Mouse (Mus musculus) embryonic facial prominence, embryonic 11.5 days (tissue): Measurements from ENCODE around the gene Zmpste24. TPM values are rescaled to one million over a fixed set of nuclear protein-coding genes. Genes with fewer than 3 reads are reported as not detected.
A peak's percentile ranks its signal among the peaks of the same experiment; 100 is the strongest.

Experiments used
- ATAC-seq: fragments of 200-750 bp; cut with Nextera tagmentation; replicated peaks from 2 replicates; pipeline ENCODE4 v1.8.0; 2017; ENCODE audit warnings: low read depth; ENCODE audit not compliant: insufficient number of reproducible peaks, low FRiP score, low TSS enrichment
- DNase-seq: peaks from one replicate; pipeline ENCODE4 v3.0.0-alpha.2; 2015; ENCODE audit warnings: low spot score
- H3K27ac ChIP-seq: fragments of 300-500 bp; sonication (generic); replicated peaks from 2 replicates; pipeline ENCODE4 v1.5.1; 2014; ENCODE audit warnings: mild to moderate bottlenecking, low read depth, low read length, control low read depth
- H3K27me3 ChIP-seq: fragments of 300-500 bp; sonication (generic); 2 replicates; pipeline ENCODE4 v1.6.1; 2014; ENCODE audit warnings: mild to moderate bottlenecking, low read length, moderate library complexity, mixed read lengths; ENCODE audit not compliant: control insufficient read depth, insufficient read depth
- H3K36me3 ChIP-seq: fragments of 300-500 bp; sonication (generic); replicated peaks from 2 replicates; pipeline ENCODE4 v1.6.1; 2014; ENCODE audit warnings: low read depth, mild to moderate bottlenecking, low read length, moderate library complexity, mixed read lengths; ENCODE audit not compliant: control insufficient read depth, insufficient read depth
- H3K4me1 ChIP-seq: fragments of 300-500 bp; sonication (generic); 2 replicates; pipeline ENCODE4 v1.6.1; 2014; ENCODE audit warnings: low read length, mixed read lengths; ENCODE audit not compliant: control insufficient read depth, insufficient read depth
- H3K4me2 ChIP-seq: fragments of 300-500 bp; sonication (generic); 2 replicates; pipeline ENCODE4 v1.6.1; 2014; ENCODE audit warnings: low read depth, mild to moderate bottlenecking, control low read depth, low read length, moderate library complexity
- H3K4me3 ChIP-seq: fragments of 300-500 bp; sonication (generic); 2 replicates; pipeline ENCODE4 v1.5.1; 2014; ENCODE audit warnings: low read depth, low read length, control low read depth
- H3K9ac ChIP-seq: fragments of 300-500 bp; sonication (generic); replicated peaks from 2 replicates; pipeline ENCODE4 v1.6.1; 2014; ENCODE audit warnings: mild to moderate bottlenecking, control low read depth, low read length
- H3K9me3 ChIP-seq: fragments of 300-500 bp; sonication (generic); replicated peaks from 2 replicates; pipeline ENCODE4 v1.6.1; 2016; ENCODE audit warnings: mild to moderate bottlenecking, low read length, inconsistent platforms, mixed read lengths; ENCODE audit not compliant: control insufficient read depth
- WGBS: fragments of 180-500 bp; shearing (Covaris S2); extraction: QIAGEN DNeasy Blood & Tissue Kit; methylation state at CpG from one replicate; pipeline ENCODE4 v1.1.7; 2014; 5-methylcytosine and 5-hydroxymethylcytosine counted together
- polyA plus RNA-seq: library from polyadenylated mRNA; unstranded; fragments of >200 nt; fragmentation: Nextera tagmentation; extraction: Ambion mirVana; gene quantifications from 2 replicates; pipeline ENCODE4 v1.2.1, GENCODE M21; 2014

Zmpste24 gene
- 25.8 and 26.0 TPM in 2 replicates for polyA plus RNA-seq

DNA sequence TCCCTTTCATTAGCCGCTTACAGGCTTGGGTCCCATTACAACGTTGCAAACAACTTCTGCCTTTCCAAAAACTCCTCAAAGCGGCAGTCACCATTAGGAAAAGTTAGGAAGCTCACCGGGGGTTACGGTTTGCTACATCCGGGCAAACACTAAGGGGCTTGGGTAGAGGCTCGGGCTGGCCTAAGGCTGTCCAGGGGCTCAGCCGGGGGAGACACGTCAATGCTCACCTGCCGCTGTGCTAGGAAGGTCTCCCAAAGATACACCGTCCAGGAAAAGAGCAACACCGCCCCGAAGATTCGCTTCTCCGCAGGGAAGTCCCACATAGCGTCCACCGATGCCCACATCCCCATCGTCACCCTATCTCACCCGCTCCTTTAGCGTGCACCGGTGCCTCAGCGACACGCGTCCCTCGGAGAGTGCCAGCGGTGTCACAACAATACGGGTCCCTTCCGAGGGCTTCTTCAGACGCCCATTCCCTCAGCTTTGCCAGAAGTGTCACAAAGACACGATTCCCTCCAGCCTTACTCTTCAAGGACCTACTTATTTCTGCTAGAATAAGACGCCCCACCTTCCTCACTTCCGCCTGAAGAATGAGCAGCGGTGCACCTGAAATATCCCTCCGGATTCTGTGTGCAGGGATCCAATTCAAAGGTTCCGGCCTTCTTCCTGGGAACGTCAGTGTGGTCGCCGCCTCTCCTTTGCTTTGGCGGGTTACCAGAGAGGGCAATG, at the start of gene Zmpste24:
TSS of gene Zmpste24 (minus strand) at position 592 of the 729 bp plus-strand sequence.
- ATAC-seq: peak; percentile 87
- no peaks in the 10 kb centered on the region for H3K4me1 ChIP-seq
- H3K27me3 ChIP-seq: no peaks in the 10 kb centered on the region
- under 1% methylated on average over 39 of the region's 39 CpGs for WGBS
- H3K4me3 ChIP-seq: peak within 1 kb of the TSS; percentile 80
- H3K27ac ChIP-seq: no peak within 1 kb of the TSS
- peak; percentile 95 for DNase-seq
- no peaks in the 10 kb centered on the region for H3K9me3 ChIP-seq
- peak within 1 kb of the TSS; percentile 75 for H3K9ac ChIP-seq
- H3K4me2 ChIP-seq: peak within 1 kb of the TSS; percentile 65
- no peaks in the 10 kb centered on the region; the same call in 1 of the 2 replicates for H3K36me3 ChIP-seq

DNA sequence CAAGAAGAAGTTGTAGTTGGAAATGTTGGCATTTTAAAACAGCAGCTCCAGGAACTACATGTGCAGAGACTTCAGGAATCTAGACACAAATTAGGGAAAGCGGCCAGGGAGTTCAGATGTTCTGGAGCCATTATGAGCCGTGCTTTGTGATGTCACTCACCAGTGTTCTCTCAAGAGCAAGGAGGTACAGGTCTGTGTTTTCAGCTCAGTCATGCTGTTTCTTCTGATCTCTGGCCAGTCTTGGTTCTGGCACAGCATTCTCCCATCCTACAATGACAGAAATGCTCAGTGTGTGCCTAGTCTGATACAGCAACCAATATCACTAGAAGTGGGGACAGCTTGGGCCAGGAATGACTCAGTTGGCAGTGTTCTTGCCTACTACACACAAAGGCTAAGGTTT, 11.1 kb upstream of the Zmpste24 start, which contains the start of gene Tmco2:
TSS of gene Tmco2 (minus strand) at position 101 of the 400 bp plus-strand sequence.
- Histone ChIP-seq H3K4me2 (no peak within 1 kb of the TSS), H3K27ac (no peak within 1 kb of the TSS), H3K9me3 (no peaks in the 10 kb centered on the region), H3K36me3 (no peaks in the 10 kb centered on the region), H3K27me3 (no peaks in the 10 kb centered on the region), H3K4me1 (no peaks in the 10 kb centered on the region), H3K4me3 (no peak within 1 kb of the TSS), H3K9ac (no peak within 1 kb of the TSS)
- WGBS: 93% methylated on average over 2 of the region's 2 CpGs
- DNase-seq (no peak), ATAC-seq (no peak)

DNA sequence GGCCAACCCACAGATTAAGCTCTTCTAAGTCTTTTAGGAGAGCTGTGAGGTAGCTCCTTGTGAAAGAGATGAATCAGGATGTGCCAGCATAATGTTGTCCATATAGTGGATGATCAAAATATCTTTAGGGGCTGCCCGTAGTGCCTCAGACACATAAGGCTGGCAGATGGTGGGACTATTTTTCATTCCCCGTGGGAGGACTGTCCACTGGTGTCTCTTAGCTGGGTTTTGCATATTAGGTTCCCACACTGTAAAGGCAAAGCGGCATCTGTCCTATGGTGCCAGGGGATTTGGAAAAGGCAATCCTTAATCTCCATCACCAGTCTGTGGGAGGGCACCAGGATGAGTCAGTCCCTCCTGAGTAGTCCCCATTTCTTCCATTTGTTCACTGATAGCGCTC, 5.3 kb upstream of the Zmpste24 start:
- no peak overlapping the region for H3K4me3 ChIP-seq
- H3K27ac ChIP-seq: no peak overlapping the region
- DNase-seq (no peak), ATAC-seq (no peak)
- no peaks in the 10 kb centered on the region for H3K4me1 ChIP-seq
- no peaks in the 10 kb centered on the region for H3K36me3 ChIP-seq
- H3K9ac ChIP-seq: no peak overlapping the region
- 86% methylated on average over 4 of the region's 4 CpGs for WGBS
- H3K9me3 ChIP-seq: no peaks in the 10 kb centered on the region
- H3K27me3 ChIP-seq: no peaks in the 10 kb centered on the region
- no peak overlapping the region for H3K4me2 ChIP-seq

DNA sequence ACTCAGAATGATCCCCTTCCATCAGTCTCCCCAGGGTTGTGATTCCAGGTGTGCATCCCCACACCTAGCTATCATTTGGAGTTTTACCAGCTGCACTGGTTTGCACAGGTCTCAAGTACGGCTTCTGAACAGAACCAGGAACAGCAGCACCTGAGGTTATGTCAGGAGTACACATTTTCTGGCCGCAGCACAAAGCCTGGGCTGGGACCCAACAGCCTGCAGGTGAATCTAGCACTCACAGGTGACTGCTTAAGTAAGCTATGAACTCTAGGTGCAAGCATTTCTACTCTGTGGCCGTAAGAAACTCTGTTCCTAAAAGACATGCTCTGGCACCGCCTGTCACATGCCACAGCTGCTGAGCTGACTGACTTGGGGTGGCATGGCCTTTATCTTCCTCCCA, 7.8 kb downstream of the Zmpste24 start:
- no peak overlapping the region for H3K4me3 ChIP-seq
- no peak overlapping the region for H3K9ac ChIP-seq
- DNase-seq: no peak
- 90% methylated on average over 4 of the region's 4 CpGs for WGBS
- no peaks in the 10 kb centered on the region for H3K9me3 ChIP-seq
- H3K36me3 ChIP-seq: no peaks in the 10 kb centered on the region; the same call in none of the 2 replicates
- no peak overlapping the region for H3K27ac ChIP-seq
- H3K27me3 ChIP-seq: no peaks in the 10 kb centered on the region
- H3K4me1 ChIP-seq: no peaks in the 10 kb centered on the region
- no peak for ATAC-seq
- H3K4me2 ChIP-seq: no peak overlapping the region

DNA sequence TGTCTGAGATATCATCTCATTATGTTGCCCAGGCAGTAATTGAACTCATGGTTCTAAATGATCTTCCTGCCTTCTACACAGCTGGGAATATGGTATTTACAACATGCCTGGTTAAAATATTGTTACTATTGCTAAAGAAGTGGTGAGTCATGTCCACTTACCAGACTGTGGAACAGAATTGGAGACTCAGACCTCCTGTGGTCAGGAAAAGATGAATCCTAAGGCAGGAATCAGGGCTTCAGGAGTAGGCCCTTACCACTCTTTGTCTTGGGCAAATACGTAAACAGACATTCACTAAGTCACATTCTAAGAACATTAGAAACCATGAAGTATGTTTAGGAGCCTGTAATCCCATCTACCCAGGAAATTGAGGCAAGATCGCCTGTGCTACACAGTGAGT, 9.3 kb downstream of the Zmpste24 start:
- Histone ChIP-seq H3K9me3 (no peaks in the 10 kb centered on the region), H3K4me2 (no peak overlapping the region), H3K36me3 (peaks cover 4% of the 10 kb centered on the region), H3K4me3 (no peak overlapping the region), H3K27ac (no peak overlapping the region), H3K27me3 (no peaks in the 10 kb centered on the region), H3K9ac (no peak overlapping the region), H3K4me1 (no peaks in the 10 kb centered on the region)
- 84% methylated on average over 2 of the region's 2 CpGs for WGBS
- no peak for DNase-seq
- ATAC-seq: no peak

DNA sequence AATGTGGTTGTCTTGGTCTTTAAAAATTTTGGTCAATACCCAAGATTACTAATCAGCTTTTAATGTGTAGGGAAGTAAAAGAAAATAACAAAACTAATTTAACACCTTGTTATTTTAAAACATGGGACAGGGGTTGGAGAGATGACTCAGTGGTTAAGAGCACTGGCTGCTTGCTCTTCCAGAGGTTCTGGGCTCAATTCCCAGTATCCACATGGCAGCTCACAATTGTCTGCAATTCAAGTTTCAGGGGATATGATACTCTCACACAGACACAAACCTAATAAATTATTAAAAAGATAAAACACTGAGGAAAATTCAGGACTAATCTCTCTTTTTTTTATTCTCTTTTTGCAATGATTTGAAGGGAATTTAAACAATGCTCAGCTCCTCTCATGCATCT, 13.5 kb downstream of the Zmpste24 start:
- H3K4me3 ChIP-seq: no peak overlapping the region
- H3K9ac ChIP-seq: no peak overlapping the region
- peaks cover 4% of the 10 kb centered on the region for H3K36me3 ChIP-seq
- no peak for DNase-seq
- H3K27ac ChIP-seq: no peak overlapping the region
- no peaks in the 10 kb centered on the region for H3K9me3 ChIP-seq
- H3K27me3 ChIP-seq: no peaks in the 10 kb centered on the region
- no peaks in the 10 kb centered on the region for H3K4me1 ChIP-seq
- ATAC-seq: no peak
- no peak overlapping the region for H3K4me2 ChIP-seq

DNA sequence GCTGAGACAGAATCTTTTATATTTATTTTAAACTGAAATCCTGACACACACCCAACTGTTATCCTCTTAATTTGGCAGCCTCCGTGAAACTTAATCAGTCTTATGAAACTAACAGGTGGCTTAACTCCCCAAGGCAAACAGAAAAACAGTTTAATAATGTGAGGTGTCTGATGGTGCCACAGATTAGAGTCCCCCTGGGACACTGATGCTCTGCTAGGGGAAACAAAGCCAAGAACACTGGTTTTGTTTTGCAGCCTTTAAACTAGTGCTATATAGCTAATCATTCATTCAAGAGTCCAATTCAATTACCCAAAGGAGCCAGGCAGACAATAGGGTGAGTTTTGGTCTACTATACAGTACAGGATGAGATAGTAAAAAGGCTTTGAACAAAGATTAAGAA, 17.6 kb downstream of the Zmpste24 start:
- no peaks in the 10 kb centered on the region for H3K4me1 ChIP-seq
- no peak for DNase-seq
- peaks cover 4% of the 10 kb centered on the region for H3K36me3 ChIP-seq
- no peak overlapping the region for H3K4me2 ChIP-seq
- no peak overlapping the region for H3K9ac ChIP-seq
- WGBS: 88% methylated on average over 1 of the region's 1 CpGs
- H3K4me3 ChIP-seq: no peak overlapping the region
- H3K27ac ChIP-seq: no peak overlapping the region
- no peak for ATAC-seq
- no peaks in the 10 kb centered on the region for H3K9me3 ChIP-seq
- no peaks in the 10 kb centered on the region for H3K27me3 ChIP-seq

DNA sequence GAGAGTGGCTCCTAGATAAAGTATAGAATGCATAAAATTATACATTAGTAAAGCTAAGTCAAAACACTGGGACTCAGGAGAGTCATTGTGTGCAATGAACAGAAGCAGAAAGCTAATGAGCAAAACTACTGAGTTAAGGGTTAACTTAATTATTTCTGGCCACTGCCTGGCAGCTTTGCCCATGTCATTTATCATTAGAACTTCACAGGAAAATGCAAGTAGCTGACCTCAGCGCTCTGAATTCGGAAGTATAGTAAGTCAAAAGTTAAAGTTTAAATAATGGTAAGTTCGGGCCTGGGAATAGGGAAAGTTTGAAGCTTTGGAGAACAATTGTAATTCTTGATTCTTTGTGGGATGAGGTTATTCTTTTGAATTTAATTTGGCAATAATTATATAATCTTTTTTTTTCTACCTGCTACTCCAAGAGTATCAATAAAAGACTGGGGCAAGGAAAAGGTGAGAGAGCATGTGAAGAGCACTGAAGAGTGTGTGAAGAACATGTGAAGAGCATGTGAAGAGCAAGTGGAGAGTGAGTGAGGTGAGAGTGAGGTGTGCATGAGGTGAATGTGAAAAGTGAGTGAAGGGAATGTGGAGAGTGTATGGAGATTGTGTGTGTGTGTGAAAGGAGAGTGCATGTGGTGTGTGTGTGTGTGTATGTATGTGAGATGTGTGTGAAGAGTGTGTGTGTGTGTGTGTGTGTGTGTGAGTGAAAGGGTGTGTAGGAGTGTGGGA, 20.0 kb downstream of the Zmpste24 start:
- WGBS: 90% methylated on average over 3 of the region's 3 CpGs
- H3K9me3 ChIP-seq: no peaks in the 10 kb centered on the region
- H3K9ac ChIP-seq: no peak overlapping the region
- DNase-seq (no peak), ATAC-seq (no peak)
- no peaks in the 10 kb centered on the region; the same call in 1 of the 2 replicates for H3K36me3 ChIP-seq
- no peak overlapping the region for H3K4me3 ChIP-seq
- H3K27ac ChIP-seq: no peak overlapping the region
- no peak overlapping the region for H3K4me2 ChIP-seq
- H3K27me3 ChIP-seq: no peaks in the 10 kb centered on the region
- H3K4me1 ChIP-seq: no peaks in the 10 kb centered on the region
